Mouse (Mus musculus) testis, adult 2 months (tissue): ENCODE data around the gene Methig1.

Source experiments
- CTCF ChIP-seq: fragments of 200-500 bp; IDR thresholded peaks from 2 replicates; pipeline ENCODE4 v1.5.1; 2012; ENCODE audit warnings: low read depth, mild to moderate bottlenecking, inconsistent platforms, low read length, moderate library complexity; ENCODE audit not compliant: control insufficient read depth, insufficient read depth, insufficient replicate concordance
- POLR2A ChIP-seq: fragments of 200-500 bp; IDR thresholded peaks from 2 replicates; pipeline ENCODE4 v1.6.1; 2012; ENCODE audit warnings: low read depth, mild to moderate bottlenecking, inconsistent platforms, low read length, moderate library complexity; ENCODE audit not compliant: control insufficient read depth

GRCm38 (mm10) chr15:100415684-100416083 lies 62.7 kb downstream of the Methig1 start:
- TF ChIP-seq CTCF: no peak
- no peak for TF ChIP-seq POLR2A
